Mouse (Mus musculus): ENCODE results near the gene Slc4a3.

- TF ChIP-seq FLI1 (IDR thresholded peaks at IDR 0.05; ENCODE audit: low read length) (no peak), GATA1 (IDR thresholded peaks at IDR 0.05; ENCODE audit: borderline replicate concordance, low read length) (no peak)
Observed at GRCm38 (mm10) chr1:75518427-75518826, 27.6 kb upstream of the Slc4a3 start.
